Mouse (Mus musculus) intestine, embryonic 14.5 days (tissue): Measurements from ENCODE around the gene Ykt6. TPM values are rescaled to one million over a fixed set of nuclear protein-coding genes. Genes with fewer than 3 reads are reported as not detected.

Experiments
- ATAC-seq: fragments of 200-750 bp; cut with Nextera tagmentation; replicated peaks from 2 replicates; pipeline ENCODE4 v1.8.0; 2017; ENCODE audit warnings: low read depth, moderate number of reproducible peaks, moderate TSS enrichment, moderate library complexity; ENCODE audit not compliant: low FRiP score, low TSS enrichment
- DNase-seq: peaks from one replicate; pipeline ENCODE4 v3.0.0-alpha.2; 2018; ENCODE audit warnings: low spot score
- H3K27ac ChIP-seq: fragments of 300-500 bp; sonication (generic); 2 replicates; pipeline ENCODE4 v1.5.1; 2014; ENCODE audit warnings: low read depth, mild to moderate bottlenecking, control low read depth
- H3K27me3 ChIP-seq: fragments of 300-500 bp; sonication (generic); replicated peaks from 2 replicates; pipeline ENCODE4 v1.6.1; 2014; ENCODE audit warnings: low read length, control low read depth; ENCODE audit not compliant: control insufficient read depth, insufficient read depth
- H3K36me3 ChIP-seq: fragments of 300-500 bp; sonication (generic); 2 replicates; pipeline ENCODE4 v1.6.1; 2014; ENCODE audit warnings: low read length, control low read depth; ENCODE audit not compliant: control insufficient read depth, insufficient read depth
- H3K4me1 ChIP-seq: fragments of 300-500 bp; sonication (generic); replicated peaks from 2 replicates; pipeline ENCODE4 v1.6.1; 2014; ENCODE audit warnings: low read length, control low read depth, mixed read lengths; ENCODE audit not compliant: control insufficient read depth, insufficient read depth
- H3K4me2 ChIP-seq: fragments of 300-500 bp; sonication (generic); 2 replicates; pipeline ENCODE4 v1.6.1; 2014; ENCODE audit warnings: low read length
- H3K4me3 ChIP-seq: fragments of 300-500 bp; sonication (generic); 2 replicates; pipeline ENCODE4 v1.5.1; 2014; ENCODE audit warnings: low read depth, low read length, control low read depth, mixed read lengths
- H3K9ac ChIP-seq: fragments of 300-500 bp; sonication (generic); 2 replicates; pipeline ENCODE4 v1.6.1; 2014; ENCODE audit warnings: mild to moderate bottlenecking, low read length
- H3K9me3 ChIP-seq: fragments of 300-500 bp; sonication (generic); 2 replicates; pipeline ENCODE4 v1.6.1; 2016; ENCODE audit warnings: low read length, control low read depth; ENCODE audit not compliant: control insufficient read depth
- whole genome bisulfite sequencing: fragments of 180-500 bp; shearing (Covaris S2); extraction: QIAGEN DNeasy Blood & Tissue Kit; methylation state at CpG from one replicate; pipeline ENCODE4 v1.1.7; 2014; 5-methylcytosine and 5-hydroxymethylcytosine counted together
- polyA plus RNA-seq: library from polyadenylated mRNA; unstranded; fragments of >200 nt; fragmentation: Nextera tagmentation; extraction: Ambion mirVana; gene quantifications from 2 replicates; pipeline ENCODE4 v1.2.1, GENCODE M21; 2014

The Ykt6 gene
- 23.0 and 23.3 TPM in 2 replicates for polyA plus RNA-seq

DNA sequence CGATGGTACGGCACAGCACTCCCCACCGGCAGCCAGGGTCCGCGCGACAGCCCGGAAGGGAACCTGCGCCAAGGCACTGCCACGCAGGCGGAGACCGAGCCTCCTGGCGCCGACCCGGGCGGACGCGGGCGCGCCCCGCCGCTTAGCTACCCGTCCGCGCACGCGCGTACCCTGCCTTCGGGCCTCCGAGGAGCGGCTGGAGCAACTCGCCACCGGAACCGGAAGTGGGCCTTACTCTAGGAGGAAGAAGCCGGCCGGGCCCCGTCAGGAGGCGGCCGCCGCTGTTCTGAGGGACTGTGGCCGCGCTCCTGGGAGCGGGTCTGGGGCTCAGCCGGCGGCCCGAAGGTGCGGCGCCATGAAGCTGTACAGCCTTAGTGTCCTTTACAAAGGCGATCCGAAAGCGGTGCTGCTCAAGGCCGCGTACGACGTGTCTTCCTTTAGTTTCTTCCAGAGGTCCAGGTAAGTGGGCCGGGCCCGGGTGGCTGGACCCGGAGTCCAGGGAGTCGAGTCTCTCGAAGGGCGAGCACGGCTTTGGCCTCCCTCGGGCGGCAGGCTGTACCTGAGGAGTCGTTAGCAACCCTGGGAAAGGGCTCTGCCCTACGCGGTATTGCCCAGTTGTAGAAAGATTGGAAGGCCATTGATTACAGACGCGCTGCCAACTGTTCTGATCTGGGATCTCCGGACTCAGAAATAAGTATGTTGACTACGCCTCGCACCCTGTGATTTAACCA lies at the start of gene Ykt6:
Gene Ykt6, plus strand, starts transcription at position 148 of the 731 bp plus-strand sequence.
- H3K4me2 ChIP-seq, result peak within 1 kb of the TSS; percentile 96
- peaks cover 11% of the 10 kb centered on the region; the same call in 1 of the 2 replicates for H3K36me3 ChIP-seq

GRCm38 (mm10) chr11:5905778-5906518 lies 49.5 kb upstream of the Ykt6 start:
- Histone ChIP-seq H3K9ac (no peak overlapping the region), H3K4me1 (peaks cover 17% of the 10 kb centered on the region; the same call in 1 of the 2 replicates), H3K36me3 (no peaks in the 10 kb centered on the region), H3K27me3 (no peaks in the 10 kb centered on the region), H3K4me2 (no peak overlapping the region), H3K9me3 (no peaks in the 10 kb centered on the region), H3K4me3 (no peak overlapping the region), H3K27ac (no peak overlapping the region)
- ATAC-seq, result no peak
- WGBS, result 78% methylated on average over 10 of the region's 10 CpGs
- DNase-seq, result no peak

More for the DNA sequence above, at the start of gene Ykt6:
- H3K4me3 ChIP-seq, result peak within 1 kb of the TSS; percentile 83
- under 1% methylated on average over 71 of the region's 71 CpGs for WGBS
- H3K27me3 ChIP-seq, result no peaks in the 10 kb centered on the region
- H3K27ac ChIP-seq, result peak within 1 kb of the TSS; percentile 90
- no peaks in the 10 kb centered on the region for H3K9me3 ChIP-seq
- DNase-seq, result peak; percentile 92
- H3K4me1 ChIP-seq, result peaks cover 11% of the 10 kb centered on the region
- peak within 1 kb of the TSS; percentile 89 for H3K9ac ChIP-seq
- ATAC-seq, result peak; percentile 96

DNA sequence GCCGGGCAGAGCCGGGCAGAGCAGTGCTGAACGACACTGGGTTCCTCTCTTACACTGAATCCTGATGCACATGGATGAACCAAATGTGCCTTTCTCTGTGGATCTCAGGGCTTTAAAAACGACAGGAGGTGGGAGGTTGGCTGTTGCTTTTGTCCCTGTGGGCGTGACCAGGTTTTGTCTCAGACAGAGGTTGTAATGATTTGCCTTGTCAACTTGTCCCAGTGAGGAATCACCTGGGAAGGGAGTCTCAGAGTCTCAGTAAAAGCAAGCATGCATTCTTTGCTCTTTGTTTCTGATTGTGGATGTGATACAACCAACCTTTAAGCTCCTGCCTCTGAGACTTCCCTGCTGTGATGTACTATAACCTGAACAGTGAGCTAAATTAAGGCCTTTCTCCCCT lies 48.4 kb upstream of the Ykt6 start:
- DNase-seq (no peak), ATAC-seq (no peak)
- H3K4me1 ChIP-seq, result peaks cover 6% of the 10 kb centered on the region; the same call in 1 of the 2 replicates
- no peak overlapping the region for H3K4me2 ChIP-seq
- H3K9me3 ChIP-seq, result no peaks in the 10 kb centered on the region
- H3K9ac ChIP-seq, result no peak overlapping the region
- H3K4me3 ChIP-seq, result no peak overlapping the region
- WGBS, result 62% methylated on average over 5 of the region's 5 CpGs
- H3K27ac ChIP-seq, result no peak overlapping the region
- no peaks in the 10 kb centered on the region for H3K27me3 ChIP-seq
- H3K36me3 ChIP-seq, result no peaks in the 10 kb centered on the region

- H3K9ac ChIP-seq, result no peak overlapping the region
- ATAC-seq (peak; percentile 69; the same call in 1 of the 2 replicates), DNase-seq (no peak)
- no peaks in the 10 kb centered on the region for H3K9me3 ChIP-seq
- H3K4me2 ChIP-seq, result no peak overlapping the region
- no peak overlapping the region for H3K4me3 ChIP-seq
- H3K36me3 ChIP-seq, result no peaks in the 10 kb centered on the region
- no peak overlapping the region; the same call in 1 of the 2 replicates for H3K27ac ChIP-seq
- WGBS, result 51% methylated on average over 4 of the region's 4 CpGs
- H3K4me1 ChIP-seq, result no peaks in the 10 kb centered on the region
- H3K27me3 ChIP-seq, result no peaks in the 10 kb centered on the region
These were observed 46.9 kb upstream of the Ykt6 start for GRCm38 (mm10) chr11:5908642-5909041.

GRCm38 (mm10) chr11:5912635-5913034 lies 42.9 kb upstream of the Ykt6 start:
- WGBS, result 26% methylated on average over 5 of the region's 5 CpGs

DNA sequence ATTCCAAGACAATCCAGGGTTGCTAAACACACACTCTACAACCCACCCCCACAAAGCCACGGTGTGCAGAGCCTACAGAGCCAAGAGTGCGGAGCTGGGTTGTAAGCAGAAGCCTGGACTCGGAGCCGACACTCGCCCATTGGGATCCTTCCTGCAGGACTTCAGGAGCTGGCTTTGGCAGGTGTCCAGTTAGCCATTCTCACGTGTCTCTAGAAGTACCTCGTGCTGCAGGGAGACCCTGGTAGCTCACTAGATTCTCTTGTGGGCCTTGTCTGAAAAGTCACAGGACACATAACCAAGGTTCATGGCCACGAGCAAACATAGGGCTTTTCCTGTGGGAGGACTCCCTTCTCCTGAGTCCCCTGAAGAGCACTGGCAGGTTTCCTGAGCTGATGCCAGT lies 42.2 kb upstream of the Ykt6 start:
- ATAC-seq (no peak), DNase-seq (no peak)
- Histone ChIP-seq H3K36me3 (no peaks in the 10 kb centered on the region), H3K27ac (no peak overlapping the region), H3K4me1 (no peaks in the 10 kb centered on the region), H3K9ac (no peak overlapping the region), H3K27me3 (no peaks in the 10 kb centered on the region), H3K4me2 (no peak overlapping the region), H3K4me3 (no peak overlapping the region), H3K9me3 (no peaks in the 10 kb centered on the region)
- 68% methylated on average over 8 of the region's 8 CpGs for WGBS

More at GRCm38 (mm10) chr11:5912635-5913034, 42.9 kb upstream of the Ykt6 start:
- H3K4me1 ChIP-seq, result no peaks in the 10 kb centered on the region
- no peaks in the 10 kb centered on the region for H3K9me3 ChIP-seq
- no peaks in the 10 kb centered on the region for H3K27me3 ChIP-seq
- H3K4me3 ChIP-seq, result no peak overlapping the region
- ATAC-seq (no peak), DNase-seq (peak; percentile 75)
- H3K4me2 ChIP-seq, result no peak overlapping the region
- H3K36me3 ChIP-seq, result no peaks in the 10 kb centered on the region
- no peak overlapping the region for H3K9ac ChIP-seq
- no peak overlapping the region for H3K27ac ChIP-seq

- H3K9me3 ChIP-seq, result no peaks in the 10 kb centered on the region
- no peaks in the 10 kb centered on the region for H3K36me3 ChIP-seq
- ATAC-seq (no peak), DNase-seq (no peak)
- H3K27ac ChIP-seq, result no peak overlapping the region
- no peaks in the 10 kb centered on the region for H3K27me3 ChIP-seq
- no peak overlapping the region for H3K4me3 ChIP-seq
- no peak overlapping the region for H3K4me2 ChIP-seq
- no peaks in the 10 kb centered on the region for H3K4me1 ChIP-seq
- WGBS, result 72% methylated on average over 4 of the region's 4 CpGs
- H3K9ac ChIP-seq, result no peak overlapping the region
These were observed 41.6 kb upstream of the Ykt6 start for GRCm38 (mm10) chr11:5913936-5914335.

DNA sequence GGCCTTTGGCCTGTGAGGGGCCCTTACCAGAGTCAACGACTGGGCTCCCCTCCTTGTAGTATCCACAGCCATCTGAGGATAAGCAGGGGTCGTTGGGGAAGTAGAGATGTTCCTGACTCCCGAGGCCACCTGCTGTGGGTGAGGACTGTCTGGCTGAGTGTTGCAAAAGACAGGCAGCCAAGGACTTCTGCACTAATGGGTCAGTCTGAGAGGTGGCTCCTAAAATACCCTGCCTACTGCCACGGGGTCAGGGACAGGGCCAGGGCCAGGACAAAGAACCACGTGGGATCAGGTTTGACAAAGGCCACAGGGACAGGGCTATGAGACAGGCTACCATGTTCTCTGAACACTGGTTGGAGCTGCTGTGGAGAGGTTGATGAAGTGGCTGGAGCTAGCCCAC lies 40.6 kb upstream of the Ykt6 start:
- no peak overlapping the region for H3K4me2 ChIP-seq
- H3K9me3 ChIP-seq, result no peaks in the 10 kb centered on the region
- ATAC-seq (no peak), DNase-seq (no peak)
- H3K4me1 ChIP-seq, result no peaks in the 10 kb centered on the region
- no peaks in the 10 kb centered on the region for H3K36me3 ChIP-seq
- no peak overlapping the region for H3K4me3 ChIP-seq
- 59% methylated on average over 5 of the region's 5 CpGs for WGBS
- H3K9ac ChIP-seq, result no peak overlapping the region
- no peak overlapping the region for H3K27ac ChIP-seq
- no peaks in the 10 kb centered on the region for H3K27me3 ChIP-seq
